Mouse (Mus musculus) C2C12 (cell line): Measurements from ENCODE around the gene Exosc5. TPM values are rescaled to one million over a fixed set of nuclear protein-coding genes. Genes with fewer than 3 reads are reported as not detected.

Source experiments
- H3K27me3 ChIP-seq: one replicate; pipeline ENCODE4 v1.6.1; 2011; ENCODE audit not compliant: control insufficient read depth, insufficient read depth, insufficient read length
- H3K36me3 ChIP-seq: one replicate; pipeline ENCODE4 v1.6.1; 2011; ENCODE audit not compliant: control insufficient read depth, insufficient read depth
- H3K4me3 ChIP-seq: one replicate; pipeline ENCODE4 v1.5.1; 2011; ENCODE audit warnings: mild to moderate bottlenecking, control low read depth; ENCODE audit not compliant: poor library complexity, insufficient read depth, severe bottlenecking
- H3K79me2 ChIP-seq: one replicate; pipeline ENCODE4 v1.6.1; 2011; ENCODE audit not compliant: control insufficient read depth, insufficient read depth
- H3K79me3 ChIP-seq: one replicate; pipeline ENCODE4 v1.6.1; 2011; ENCODE audit warnings: low read depth, control low read depth
- H3ac ChIP-seq: one replicate; pipeline ENCODE3; 2011; ENCODE audit warnings: low read depth; ENCODE audit not compliant: control insufficient read depth, insufficient read length
- CEBPB ChIP-seq: IDR thresholded peaks from one replicate; pipeline ENCODE4 v1.6.1; 2011; ENCODE audit warnings: low read depth, mild to moderate bottlenecking, control low read depth, moderate library complexity
- CTCF ChIP-seq: IDR thresholded peaks from one replicate; pipeline ENCODE4 v1.5.1; 2011; ENCODE audit not compliant: control insufficient read depth, insufficient read depth, insufficient read length
- FOSL1 ChIP-seq: IDR thresholded peaks from one replicate; pipeline ENCODE4 v1.8.0; 2011; ENCODE audit warnings: mild to moderate bottlenecking, low read length; ENCODE audit not compliant: poor library complexity, insufficient read depth, severe bottlenecking
- MAX ChIP-seq: IDR thresholded peaks from one replicate; pipeline ENCODE4 v1.6.1; 2011; ENCODE audit warnings: mild to moderate bottlenecking, control low read depth
- MYOD1 ChIP-seq: IDR thresholded peaks from one replicate; pipeline ENCODE4 v1.6.1; 2011; ENCODE audit warnings: low read depth; ENCODE audit not compliant: control insufficient read depth, insufficient read length
- MYOG ChIP-seq: IDR thresholded peaks from one replicate; pipeline ENCODE4 v1.6.1; 2011; ENCODE audit not compliant: control insufficient read depth, insufficient read length; ENCODE audit errors: extremely low read depth
- USF1 ChIP-seq: IDR thresholded peaks from one replicate; pipeline ENCODE4 v1.6.1; 2011; ENCODE audit warnings: low read depth, mild to moderate bottlenecking, control low read depth, moderate library complexity
- polyA plus RNA-seq: library from polyadenylated mRNA; unstranded; fragments of >200 nt; fragmentation: generic; extraction: Trizol; gene quantifications from one replicate; pipeline ENCODE4 v1.2.1, GENCODE M21; 2012; ENCODE audit warnings: missing spikeins

The Exosc5 gene
- polyA plus RNA-seq, 1 experiment: 53.2 TPM

DNA sequence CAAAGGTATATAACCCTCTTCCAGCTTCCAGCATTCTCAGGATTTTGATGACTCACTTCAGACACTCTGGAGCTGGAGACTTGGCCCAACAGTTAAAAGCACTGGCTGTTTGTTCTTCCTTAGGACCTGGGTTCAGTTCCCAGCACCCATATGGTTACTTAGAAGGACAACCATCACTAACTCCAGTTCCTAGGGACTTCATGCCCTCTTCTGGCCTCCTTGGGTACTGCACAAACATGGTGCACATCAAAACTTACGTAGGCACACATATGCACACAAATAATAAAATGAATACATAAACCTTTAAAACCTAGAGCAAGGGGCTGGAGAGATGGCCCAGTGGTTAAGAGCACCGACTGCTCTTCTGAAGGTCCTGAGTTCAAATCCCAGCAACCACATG is 43.4 kb downstream of the Exosc5 start:
- H3K36me3 ChIP-seq: peaks cover 34% of the 10 kb centered on the region
- TF ChIP-seq FOSL1: no peak
- H3K79me2 ChIP-seq: no peaks in the 10 kb centered on the region
- no peaks in the 10 kb centered on the region for H3K27me3 ChIP-seq
- H3K79me3 ChIP-seq: no peaks in the 10 kb centered on the region
- no peak overlapping the region for H3ac ChIP-seq
- H3K4me3 ChIP-seq: no peak overlapping the region

DNA sequence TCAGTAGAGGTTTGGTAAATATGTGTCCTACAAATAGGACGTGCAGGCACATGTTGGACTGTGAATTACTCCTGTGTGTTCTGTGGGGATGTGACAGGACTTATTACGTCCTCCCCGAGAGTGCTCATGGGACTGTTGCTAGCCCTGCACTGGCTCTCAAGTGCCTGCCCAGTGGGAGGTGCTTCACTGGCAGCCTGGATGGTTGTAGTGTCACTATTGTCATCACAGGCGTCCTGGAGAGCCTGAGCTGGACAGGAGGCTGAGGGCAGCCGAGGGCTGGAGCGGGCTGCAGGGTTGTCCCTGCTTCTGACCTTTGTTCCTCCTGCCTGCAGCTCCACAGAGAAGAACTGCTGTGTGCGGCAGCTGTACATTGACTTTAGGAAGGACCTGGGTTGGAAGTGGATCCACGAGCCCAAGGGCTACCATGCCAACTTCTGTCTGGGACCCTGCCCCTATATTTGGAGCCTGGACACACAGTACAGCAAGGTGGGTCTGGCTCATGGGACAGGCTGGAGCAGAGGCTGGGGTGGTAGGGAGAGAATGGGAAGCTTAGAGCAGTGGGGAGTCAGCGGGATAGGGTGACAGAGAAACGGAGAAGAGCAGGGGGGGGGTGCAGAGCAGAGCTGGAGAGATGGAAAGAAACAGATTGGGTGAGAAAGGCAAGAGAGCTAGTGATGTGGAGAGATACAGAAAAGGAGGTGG is 45.0 kb downstream of the Exosc5 start:
- Histone ChIP-seq H3K4me3 (no peak overlapping the region), H3K36me3 (peaks cover 26% of the 10 kb centered on the region), H3K27me3 (no peaks in the 10 kb centered on the region), H3K79me3 (no peaks in the 10 kb centered on the region), H3ac (no peak overlapping the region), H3K79me2 (no peaks in the 10 kb centered on the region)
- no peak for TF ChIP-seq CEBPB
- TF ChIP-seq USF1: no peak
- TF ChIP-seq MAX: no peak
- TF ChIP-seq MYOD1: no peak
- no peak for TF ChIP-seq MYOG
- no peak for TF ChIP-seq CTCF

DNA sequence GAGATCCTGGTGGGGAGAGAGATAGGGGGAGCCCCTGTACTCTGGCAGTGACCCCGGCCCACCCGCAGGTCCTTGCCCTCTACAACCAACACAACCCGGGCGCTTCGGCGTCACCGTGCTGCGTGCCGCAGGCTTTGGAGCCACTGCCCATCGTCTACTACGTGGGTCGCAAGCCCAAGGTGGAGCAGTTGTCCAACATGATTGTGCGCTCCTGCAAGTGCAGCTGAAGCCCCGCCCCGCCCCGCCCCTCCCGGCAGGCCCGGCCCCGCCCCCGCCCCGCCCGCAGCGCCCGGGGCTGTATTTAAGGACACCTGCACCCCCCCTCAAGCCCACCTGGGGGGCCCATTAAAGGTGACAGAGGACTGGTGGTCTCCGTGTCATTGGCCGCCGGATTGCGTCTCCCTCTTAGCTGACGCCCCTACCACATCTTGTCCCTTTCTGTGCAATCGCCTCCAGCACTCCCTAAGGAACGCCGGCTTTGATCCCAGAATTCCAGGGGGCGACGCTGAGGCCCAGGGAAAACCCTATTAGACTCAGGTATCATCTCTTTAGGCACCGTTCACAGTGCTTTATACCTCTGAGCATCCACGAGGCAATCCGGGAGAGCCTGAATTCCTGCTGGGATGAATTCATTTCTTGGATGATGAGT is 45.9 kb downstream of the Exosc5 start:
- Histone ChIP-seq H3K79me2 (no peaks in the 10 kb centered on the region), H3K4me3 (no peak overlapping the region), H3ac (no peak overlapping the region), H3K79me3 (no peaks in the 10 kb centered on the region), H3K36me3 (peaks cover 26% of the 10 kb centered on the region), H3K27me3 (no peaks in the 10 kb centered on the region)
- TF ChIP-seq FOSL1: no peak
- no peak for TF ChIP-seq USF1
- TF ChIP-seq MAX: no peak
- TF ChIP-seq MYOG: no peak
- TF ChIP-seq MYOD1: no peak
- TF ChIP-seq CEBPB: no peak
- TF ChIP-seq CTCF: no peak

DNA sequence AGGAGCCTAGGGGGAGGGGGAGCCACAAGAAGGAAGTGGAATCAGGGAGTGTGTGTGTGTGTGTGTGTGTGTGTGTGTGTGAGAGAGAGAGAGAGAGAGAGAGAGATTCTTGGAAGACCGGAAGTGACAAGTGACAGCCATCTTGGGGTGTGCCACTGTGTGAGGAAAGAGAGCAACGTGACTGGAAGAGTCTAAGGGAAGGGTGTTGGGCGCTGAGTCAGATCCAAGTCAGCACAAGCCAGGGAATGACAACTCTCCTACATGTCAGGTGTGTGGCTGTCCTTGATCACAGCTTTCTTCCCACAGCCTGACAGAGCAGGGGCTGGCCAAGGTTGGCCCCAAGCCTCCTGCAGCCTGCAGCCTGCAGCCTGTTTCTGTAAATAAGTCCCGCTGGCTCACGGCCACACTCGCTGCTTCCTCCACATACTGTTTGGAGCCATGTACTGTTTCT is 46.9 kb downstream of the Exosc5 start:
- TF ChIP-seq CTCF (no peak), USF1 (no peak), MYOG (no peak), MAX (no peak), CEBPB (no peak), MYOD1 (no peak)
- Histone ChIP-seq H3K36me3 (peaks cover 21% of the 10 kb centered on the region), H3K79me3 (no peaks in the 10 kb centered on the region), H3K27me3 (no peaks in the 10 kb centered on the region), H3K4me3 (no peak overlapping the region), H3ac (no peak overlapping the region), H3K79me2 (no peaks in the 10 kb centered on the region)

DNA sequence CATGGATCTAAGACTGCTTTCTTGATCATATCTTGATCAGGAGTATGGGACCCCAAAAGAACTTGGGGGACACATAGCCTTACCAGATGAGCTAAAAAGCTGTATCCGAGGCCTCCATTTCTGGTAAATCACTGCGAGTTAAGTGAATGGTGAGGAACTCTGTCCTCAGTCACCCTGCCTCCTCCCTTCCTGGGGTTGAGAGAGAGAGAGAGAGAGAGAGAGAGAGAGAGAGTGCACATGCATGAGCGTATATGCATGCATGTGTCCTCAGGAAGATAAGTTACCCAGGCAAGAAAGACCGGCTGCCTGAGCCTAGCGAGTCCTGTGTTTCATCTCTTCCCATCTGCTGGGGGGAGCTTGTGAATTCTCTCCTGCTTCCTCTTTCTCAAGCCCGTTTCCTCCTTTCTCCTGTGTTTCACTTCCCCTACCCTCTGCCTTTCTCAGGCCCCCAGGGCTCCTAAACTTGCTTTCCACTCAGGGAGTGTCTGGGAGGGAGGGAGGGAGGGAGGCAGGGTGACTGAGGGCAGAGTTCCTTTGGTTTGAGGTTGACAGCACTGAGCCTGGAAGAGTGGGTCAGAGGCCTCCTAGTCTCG is 47.7 kb downstream of the Exosc5 start:
- Histone ChIP-seq H3K4me3 (no peak overlapping the region), H3ac (no peak overlapping the region), H3K79me2 (no peaks in the 10 kb centered on the region), H3K79me3 (no peaks in the 10 kb centered on the region), H3K36me3 (peaks cover 13% of the 10 kb centered on the region), H3K27me3 (no peaks in the 10 kb centered on the region)
- no peak for TF ChIP-seq FOSL1
- no peak for TF ChIP-seq CTCF
- TF ChIP-seq MYOD1: no peak
- no peak for TF ChIP-seq CEBPB
